Mouse (Mus musculus) T-helper 1 cell (primary cell): ENCODE results near the gene Nova2.

Experiments used
- in situ Hi-C: fragments of 300-600 bp; cut with MboI, MseI; formaldehyde crosslinking; loops from one replicate; pipeline ENCODE4 v1.15.1; 2025; ENCODE audit warnings: high pct_unique_total_duplicates

Gene Nova2

GRCm38 (mm10) chr7:18923711-18924191 lies 1.9 kb upstream of the Nova2 start:
- in situ Hi-C loops, result no loop called here

DNA sequence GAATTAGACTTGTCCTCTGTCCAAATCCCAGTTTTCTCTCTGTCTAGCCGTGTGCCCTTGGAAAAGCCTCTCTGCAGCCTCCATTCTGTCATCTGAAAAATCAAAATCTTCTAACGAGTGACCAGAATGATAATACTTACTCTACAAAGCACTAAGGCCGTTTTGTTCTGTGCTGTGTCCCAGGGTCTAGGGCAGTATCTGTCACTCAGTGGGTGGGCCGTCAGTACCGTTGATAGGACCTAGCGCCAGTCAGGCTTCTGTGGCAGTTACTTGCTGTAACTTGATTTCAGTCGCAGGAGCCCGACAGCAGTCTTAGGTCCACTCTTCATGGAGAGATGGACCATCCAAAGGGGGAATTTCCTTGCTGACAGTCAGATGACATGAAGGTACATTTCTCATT lies 1.4 kb upstream of the Nova2 start:
- in situ Hi-C loops, result no loop called here

DNA sequence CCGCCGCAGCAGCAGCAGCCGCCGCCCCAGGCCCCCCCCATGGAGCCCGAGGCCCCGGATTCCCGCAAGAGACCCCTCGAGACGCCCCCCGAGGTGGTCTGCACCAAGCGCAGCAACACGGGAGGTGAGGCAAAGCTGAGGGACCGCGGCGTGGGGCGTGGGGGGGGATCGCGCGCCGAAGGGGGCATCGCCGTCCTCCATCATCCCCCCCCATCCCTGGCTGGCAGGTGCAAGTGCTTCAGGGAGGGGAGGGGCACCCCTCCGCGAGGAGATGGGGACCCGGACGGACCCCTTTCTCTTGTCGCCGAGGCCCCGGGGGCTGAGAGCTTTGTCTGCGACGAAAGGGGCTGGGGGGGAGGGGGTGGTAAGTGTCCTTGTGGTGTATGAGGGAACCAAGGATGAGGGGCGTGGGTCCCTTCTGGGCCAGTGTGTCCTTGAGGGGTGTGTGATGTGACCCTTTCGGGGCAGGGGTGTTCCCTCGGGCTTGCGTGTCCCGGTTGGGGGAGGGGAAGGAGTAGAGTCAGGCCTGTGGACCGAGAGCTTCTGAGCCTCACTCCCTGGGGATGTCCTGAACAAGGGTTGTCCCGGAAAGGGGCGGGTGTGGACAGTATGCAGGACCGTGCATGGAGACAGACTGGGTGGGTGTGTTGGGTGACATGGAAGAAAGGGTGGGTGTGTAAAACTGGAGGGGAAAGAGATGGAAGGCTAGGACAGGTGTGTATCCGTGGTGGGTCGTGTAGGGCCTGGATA lies 528 bp downstream of the Nova2 start:
- in situ Hi-C loops, result no loop called here

- in situ Hi-C loops, result no loop called here
Measured at GRCm38 (mm10) chr7:18926911-18927310, 1.2 kb downstream of the Nova2 start.

DNA sequence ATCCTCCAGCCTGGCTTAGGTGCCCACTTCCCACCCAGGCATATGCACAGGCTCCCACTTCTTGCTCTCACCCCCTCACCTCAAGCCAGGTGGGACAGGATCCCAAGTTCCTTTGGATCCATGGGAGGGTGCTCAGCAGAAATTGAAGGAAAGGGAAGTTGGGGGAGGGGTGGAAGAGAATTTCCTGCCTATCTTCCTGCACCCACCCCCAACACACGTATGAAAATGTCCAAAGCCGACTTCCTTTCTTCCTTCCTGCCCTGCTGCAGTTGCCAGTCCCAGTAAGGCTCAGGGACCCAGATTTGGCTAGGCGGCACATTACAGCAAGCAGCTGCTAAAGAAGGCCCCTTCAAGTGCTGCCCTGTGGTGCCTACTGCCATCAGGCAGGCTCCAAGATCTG lies 2.1 kb downstream of the Nova2 start:
- in situ Hi-C loops, result no loop called here

- in situ Hi-C loops, result no loop called here
Measured at GRCm38 (mm10) chr7:18942376-18942775, 16.7 kb downstream of the Nova2 start.

GRCm38 (mm10) chr7:18942815-18943214 lies 17.1 kb downstream of the Nova2 start:
- in situ Hi-C loops, result no loop called here

DNA sequence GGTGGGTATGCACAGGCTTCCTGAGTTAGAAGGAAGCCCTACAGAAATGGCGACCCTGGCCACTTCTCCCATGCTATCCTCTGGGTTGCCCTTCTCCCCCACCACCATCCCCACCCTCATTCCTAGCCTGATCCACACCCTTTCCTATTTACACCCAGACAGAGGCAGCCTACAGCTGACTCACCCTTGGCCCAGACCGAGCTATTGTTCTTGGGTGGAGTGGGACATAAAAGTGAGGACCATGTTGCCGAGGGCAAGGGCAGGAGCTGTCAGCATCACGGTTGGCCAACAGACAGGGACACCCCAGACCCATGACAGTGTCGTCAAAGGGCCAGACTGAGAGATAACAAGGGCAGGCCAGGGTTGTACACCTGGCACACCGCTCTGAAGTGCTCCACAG lies 22.5 kb downstream of the Nova2 start:
- in situ Hi-C loops, result no loop called here

GRCm38 (mm10) chr7:18949781-18950522 lies 24.3 kb downstream of the Nova2 start:
- in situ Hi-C loops, result loop anchor here (5.0 kb wide), 1 partner anchor 33 kb away; no protein-coding TSS in a partner anchor

DNA sequence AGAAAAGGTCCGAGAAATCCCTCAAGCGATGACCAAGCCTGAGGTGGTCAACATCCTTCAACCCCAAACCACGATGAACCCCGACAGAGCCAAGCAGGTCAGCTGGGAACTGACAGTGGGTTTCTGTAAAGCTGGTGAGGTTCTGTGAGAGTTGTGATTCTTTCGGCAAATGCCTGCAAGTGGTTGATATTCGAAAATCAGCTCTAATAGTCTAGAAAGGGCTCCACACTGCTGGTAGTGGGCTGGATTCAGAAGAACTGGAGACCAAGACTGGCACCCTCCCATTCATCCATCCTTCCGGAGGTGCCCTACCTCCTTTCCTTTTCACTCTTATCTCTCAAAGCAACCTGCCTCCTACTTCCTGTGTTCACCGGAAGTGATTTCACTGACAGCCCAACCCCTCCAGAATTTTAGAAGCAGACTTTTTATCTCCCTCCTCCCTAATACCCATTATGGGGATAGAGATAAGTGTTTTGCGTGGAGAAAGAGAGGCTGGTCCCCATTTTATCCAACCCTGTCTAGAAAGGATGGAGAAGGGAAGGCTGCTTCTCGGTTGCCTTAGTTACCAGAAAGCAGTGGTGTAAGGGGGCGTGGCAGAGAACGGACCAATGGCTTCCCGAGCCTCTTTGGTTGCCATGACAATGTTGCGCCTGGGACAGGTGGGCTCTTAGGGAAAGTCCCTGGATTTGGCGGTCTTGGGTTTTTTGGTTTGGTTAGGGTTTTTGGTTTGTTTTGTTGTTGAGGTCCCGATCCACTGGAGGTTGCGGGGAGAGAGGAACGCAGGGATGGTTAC lies 25.0 kb downstream of the Nova2 start:
- in situ Hi-C loops, result loop anchor here (5.0 kb wide), 1 partner anchor 33 kb away; no protein-coding TSS in a partner anchor

DNA sequence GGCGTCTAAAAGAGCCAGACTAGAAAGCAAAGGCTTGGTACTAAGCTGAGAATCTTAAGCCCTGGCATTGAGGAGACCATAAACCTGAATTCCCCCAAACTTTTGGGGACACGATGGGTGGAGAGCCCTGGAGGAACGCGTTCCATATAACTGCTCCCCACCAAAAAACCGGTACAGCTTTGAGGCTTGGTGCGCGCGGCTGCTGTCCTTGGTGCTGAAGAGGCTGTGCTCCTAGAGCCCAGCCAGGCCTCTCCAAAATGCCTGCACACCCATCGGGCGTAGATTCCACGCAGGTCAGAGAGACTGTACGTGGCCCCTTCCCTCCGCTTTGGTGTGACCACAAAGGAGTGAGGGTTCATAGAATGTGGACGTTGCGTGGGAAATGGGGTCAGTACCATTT lies 25.7 kb downstream of the Nova2 start:
- in situ Hi-C loops, result loop anchor here (5.0 kb wide), 1 partner anchor 34 kb away; no protein-coding TSS in a partner anchor

DNA sequence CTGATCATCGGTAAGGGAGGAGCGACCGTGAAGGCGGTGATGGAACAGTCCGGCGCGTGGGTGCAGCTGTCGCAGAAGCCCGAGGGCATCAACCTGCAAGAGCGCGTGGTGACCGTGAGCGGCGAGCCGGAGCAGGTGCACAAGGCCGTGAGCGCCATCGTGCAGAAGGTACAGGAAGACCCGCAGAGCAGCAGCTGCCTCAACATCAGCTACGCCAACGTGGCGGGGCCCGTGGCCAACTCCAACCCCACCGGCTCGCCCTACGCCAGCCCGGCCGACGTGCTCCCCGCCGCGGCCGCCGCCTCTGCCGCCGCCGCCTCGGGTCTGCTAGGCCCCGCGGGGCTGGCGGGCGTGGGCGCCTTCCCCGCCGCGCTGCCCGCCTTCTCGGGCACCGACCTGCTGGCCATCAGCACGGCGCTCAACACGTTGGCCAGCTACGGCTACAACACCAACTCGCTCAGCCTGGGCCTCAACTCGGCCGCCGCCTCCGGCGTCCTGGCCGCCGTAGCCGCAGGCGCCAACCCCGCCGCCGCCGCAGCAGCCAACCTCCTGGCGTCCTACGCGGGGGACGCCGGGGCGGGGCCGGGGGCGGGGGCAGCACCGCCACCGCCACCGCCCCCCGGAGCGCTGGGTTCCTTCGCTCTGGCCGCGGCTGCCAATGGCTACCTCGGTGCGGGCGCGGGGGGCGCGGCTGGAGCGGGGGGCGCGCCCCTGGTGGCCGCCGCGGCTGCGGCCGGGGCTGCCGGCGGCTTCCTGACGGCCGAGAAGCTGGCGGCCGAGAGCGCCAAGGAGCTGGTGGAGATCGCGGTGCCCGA lies 32.1 kb downstream of the Nova2 start:
- in situ Hi-C loops, result no loop called here

DNA sequence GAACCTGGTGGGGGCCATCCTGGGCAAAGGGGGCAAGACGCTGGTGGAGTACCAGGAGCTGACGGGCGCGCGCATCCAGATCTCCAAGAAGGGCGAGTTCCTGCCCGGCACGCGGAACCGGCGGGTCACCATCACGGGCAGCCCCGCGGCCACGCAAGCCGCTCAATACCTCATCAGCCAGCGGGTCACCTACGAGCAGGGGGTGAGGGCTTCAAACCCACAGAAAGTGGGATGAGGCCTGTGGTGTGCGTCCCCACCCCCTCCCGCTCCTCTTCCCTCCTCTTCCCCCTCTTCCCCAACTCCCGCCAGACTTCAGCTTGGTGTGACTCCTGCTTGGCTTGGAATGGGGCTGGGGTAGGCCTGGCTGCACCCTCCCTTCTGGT lies 32.7 kb downstream of the Nova2 start:
- in situ Hi-C loops, result no loop called here

GRCm38 (mm10) chr7:18959446-18959845 lies 33.8 kb downstream of the Nova2 start:
- in situ Hi-C loops, result no loop called here

DNA sequence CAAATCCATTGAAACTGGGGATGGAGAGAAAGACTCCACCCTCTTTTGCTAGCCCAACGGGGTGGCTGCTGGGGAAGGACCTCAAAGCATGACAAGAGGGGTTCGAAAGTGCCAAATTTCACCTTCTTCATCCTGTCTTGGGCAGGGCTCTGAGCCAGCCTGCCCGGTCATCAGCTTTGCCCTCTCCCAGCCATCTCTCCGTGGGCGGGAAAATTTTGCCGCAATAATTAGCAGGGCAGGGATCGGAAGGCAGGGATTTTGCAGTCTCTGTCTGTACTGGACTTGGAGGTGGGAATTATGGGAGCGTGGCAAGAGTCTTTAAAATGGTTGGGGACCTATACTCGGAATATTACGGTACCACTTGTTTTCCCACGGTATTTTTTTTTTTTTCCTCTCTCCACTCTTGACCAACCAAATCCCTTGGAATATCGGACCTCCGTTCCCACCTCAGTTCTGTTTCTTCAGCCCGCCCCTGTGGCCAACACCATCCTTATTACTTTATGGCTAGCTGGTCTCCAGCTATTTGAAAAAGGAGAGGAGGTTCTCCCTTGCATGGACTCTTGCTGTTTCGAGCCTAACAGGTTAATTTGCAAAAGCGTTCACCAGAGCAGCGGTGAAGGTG lies 36.6 kb downstream of the Nova2 start:
- in situ Hi-C loops, result no loop called here

DNA sequence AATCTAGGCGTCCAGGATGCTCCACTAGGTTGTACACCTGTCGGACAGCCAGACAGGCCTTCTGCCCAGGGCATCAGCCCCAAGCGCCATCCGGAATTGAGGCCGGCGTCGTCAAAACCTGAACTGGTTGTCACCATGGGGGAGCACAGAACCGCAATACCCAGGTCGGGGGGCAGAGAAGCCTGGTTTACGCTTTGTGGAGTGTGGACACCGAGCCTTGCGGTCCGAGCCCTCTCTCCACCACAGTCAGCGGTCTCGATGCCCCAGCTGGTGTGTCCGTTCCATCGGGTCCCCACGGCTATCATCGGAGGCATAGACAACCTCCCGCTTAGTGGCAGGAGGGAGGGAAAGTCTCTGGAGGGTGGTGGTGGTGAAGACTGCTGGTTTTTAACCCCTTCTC lies 37.1 kb downstream of the Nova2 start:
- in situ Hi-C loops, result no loop called here

- in situ Hi-C loops, result no loop called here
Measured at GRCm38 (mm10) chr7:18963294-18963843, 37.7 kb downstream of the Nova2 start.

DNA sequence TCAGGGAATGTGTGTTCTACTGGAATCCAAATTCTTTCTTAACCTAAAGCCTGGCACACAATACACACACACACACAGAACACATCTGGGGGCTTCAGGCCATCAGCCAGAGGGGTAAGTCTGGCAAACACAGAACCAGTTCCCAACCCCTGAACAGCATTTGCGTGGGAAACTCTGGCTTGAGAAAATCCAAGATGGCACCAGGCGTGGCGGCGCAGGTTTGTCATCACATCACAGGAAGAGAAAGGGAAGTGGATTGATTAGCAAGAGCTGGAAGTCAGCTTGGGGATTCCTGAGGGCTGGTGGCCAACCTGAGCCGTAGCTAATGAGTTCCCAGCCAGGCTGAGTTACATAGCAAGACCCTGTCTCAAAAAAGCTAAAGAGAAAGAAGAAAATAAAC lies 39.6 kb downstream of the Nova2 start:
- in situ Hi-C loops, result no loop called here

DNA sequence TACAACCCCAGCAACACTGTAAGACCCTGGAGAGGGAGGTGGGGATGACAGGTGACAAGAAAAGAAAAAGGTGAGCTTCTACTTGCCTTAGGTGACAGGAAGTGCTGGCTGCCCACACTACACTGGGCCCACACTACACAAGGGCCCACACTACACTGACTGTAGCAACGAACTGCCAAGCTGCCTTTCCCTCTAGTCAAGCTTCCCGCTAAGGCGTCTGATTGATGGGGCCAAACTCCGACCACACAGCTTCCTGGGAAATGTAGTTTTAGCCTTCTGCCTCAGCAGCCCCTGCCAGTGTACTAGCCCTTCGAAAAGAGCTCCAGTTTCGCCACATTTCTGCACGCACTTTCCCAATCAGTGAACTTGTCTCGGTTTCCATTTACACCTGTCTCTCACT lies 41.9 kb downstream of the Nova2 start:
- in situ Hi-C loops, result no loop called here

DNA sequence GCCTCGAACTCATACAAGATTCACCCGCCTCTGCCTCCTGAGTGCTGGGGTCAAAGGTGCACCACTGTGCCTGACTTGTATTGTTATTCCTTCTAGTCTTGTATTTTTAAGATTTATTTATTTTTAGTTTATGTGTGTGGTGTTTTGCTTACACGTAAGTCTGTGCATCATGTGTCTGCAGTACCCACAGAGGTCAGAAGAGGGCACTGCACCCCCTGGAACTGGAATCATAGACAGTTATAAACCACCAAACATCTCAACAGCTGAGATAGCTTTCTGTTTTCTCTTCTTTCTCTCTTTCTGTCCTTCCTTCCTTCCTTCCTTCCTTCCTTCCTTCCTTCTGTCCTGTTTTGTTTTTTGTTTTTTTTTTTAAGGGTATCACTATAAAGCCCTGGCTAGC lies 45.3 kb downstream of the Nova2 start:
- in situ Hi-C loops, result no loop called here

DNA sequence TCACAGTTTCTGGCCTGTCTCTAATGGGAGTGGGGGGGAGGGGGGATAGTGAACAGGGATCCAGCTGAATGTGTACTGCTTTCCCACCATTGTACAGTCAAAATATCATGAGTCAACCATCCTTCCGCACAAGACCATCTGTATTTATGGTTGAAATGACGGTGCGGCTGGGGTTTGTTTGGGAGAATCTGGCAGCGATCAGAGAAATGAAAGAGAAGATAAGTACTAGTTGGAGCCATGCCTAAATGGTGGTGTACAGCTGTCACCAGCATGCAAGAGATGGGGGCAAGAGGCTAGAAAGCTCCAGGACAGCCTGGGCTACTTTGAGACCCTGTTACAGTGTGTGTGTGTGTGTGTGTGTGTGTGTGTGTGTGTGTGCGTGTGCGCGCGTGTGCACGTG lies 52.7 kb downstream of the Nova2 start:
- in situ Hi-C loops, result no loop called here
